Mouse (Mus musculus) brown adipose tissue, adult 24 weeks (tissue): Measurements from ENCODE around the gene Klhl23. TPM values are rescaled to one million over a fixed set of nuclear protein-coding genes. Genes with fewer than 3 reads are reported as not detected.
A peak's percentile ranks its signal among the peaks of the same experiment; 100 is the strongest.

Experiments
- H3K27ac ChIP-seq: fragments of 200-500 bp; replicated peaks from 2 replicates; pipeline ENCODE4 v1.5.1; 2012; ENCODE audit warnings: low read depth, mild to moderate bottlenecking, low read length
- H3K4me1 ChIP-seq: fragments of 200-500 bp; 2 replicates; pipeline ENCODE4 v1.6.1; 2012; ENCODE audit warnings: low read length, mixed read lengths; ENCODE audit not compliant: control insufficient read depth, insufficient read depth, insufficient read length
- H3K4me3 ChIP-seq: fragments of 200-500 bp; 2 replicates; pipeline ENCODE4 v1.5.1; 2012; ENCODE audit warnings: low read depth, mild to moderate bottlenecking, low read length, moderate library complexity; ENCODE audit not compliant: insufficient read depth
- polyA plus RNA-seq: library from polyadenylated mRNA; stranded (reverse); fragments of >200 nt; gene quantifications from 2 replicates; pipeline ENCODE4 v1.2.4, GENCODE M21; 2012; ENCODE audit not compliant: missing spikeins, insufficient read depth, insufficient read length

Klhl23 gene
- polyA plus RNA-seq, 1 experiment = 0.95 TPM

GRCm38 (mm10) chr2:69820201-69820600, 1.5 kb upstream of the Klhl23 start:
- Histone ChIP-seq H3K4me3 (no peak overlapping the region), H3K27ac (no peak overlapping the region), H3K4me1 (no peaks in the 10 kb centered on the region; the same call in 1 of the 2 replicates)

GRCm38 (mm10) chr2:69822361-69823128, 801 bp downstream of the Klhl23 start:
- Histone ChIP-seq H3K4me1 (no peaks in the 10 kb centered on the region; the same call in 1 of the 2 replicates), H3K4me3 (peak overlapping the region; percentile 76), H3K27ac (no peak overlapping the region)

- H3K27ac ChIP-seq = no peak overlapping the region
- H3K4me3 ChIP-seq = peak overlapping the region; percentile 76
- H3K4me1 ChIP-seq = no peaks in the 10 kb centered on the region; the same call in 1 of the 2 replicates
Observed at GRCm38 (mm10) chr2:69823129-69823677, 1.5 kb downstream of the Klhl23 start.

DNA sequence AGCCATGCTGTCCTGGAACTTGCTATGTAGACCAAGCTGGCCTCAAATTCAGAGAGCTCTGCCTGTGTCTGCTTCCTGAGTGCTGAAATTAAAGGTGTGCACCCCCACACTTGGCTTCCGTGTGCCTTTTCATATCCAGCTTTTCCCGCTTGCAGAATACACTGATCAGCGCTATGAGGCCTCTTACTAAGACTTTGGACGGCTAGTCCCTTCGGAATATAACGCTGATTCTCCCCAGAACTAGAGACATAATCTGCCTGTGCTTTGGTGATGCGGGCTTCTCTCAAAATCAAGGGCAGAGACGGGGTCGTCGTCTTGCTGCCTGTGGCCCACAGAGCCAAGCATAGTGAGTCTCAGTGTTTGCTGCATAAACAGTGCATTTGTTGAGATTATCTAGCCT, 4.2 kb downstream of the Klhl23 start:
- H3K27ac ChIP-seq = no peak overlapping the region
- no peak overlapping the region for H3K4me3 ChIP-seq
- H3K4me1 ChIP-seq = no peaks in the 10 kb centered on the region; the same call in 1 of the 2 replicates

- Histone ChIP-seq H3K4me1 (no peaks in the 10 kb centered on the region; the same call in 1 of the 2 replicates), H3K27ac (no peak overlapping the region), H3K4me3 (no peak overlapping the region)
Observed at GRCm38 (mm10) chr2:69826380-69826779, 4.6 kb downstream of the Klhl23 start.

DNA sequence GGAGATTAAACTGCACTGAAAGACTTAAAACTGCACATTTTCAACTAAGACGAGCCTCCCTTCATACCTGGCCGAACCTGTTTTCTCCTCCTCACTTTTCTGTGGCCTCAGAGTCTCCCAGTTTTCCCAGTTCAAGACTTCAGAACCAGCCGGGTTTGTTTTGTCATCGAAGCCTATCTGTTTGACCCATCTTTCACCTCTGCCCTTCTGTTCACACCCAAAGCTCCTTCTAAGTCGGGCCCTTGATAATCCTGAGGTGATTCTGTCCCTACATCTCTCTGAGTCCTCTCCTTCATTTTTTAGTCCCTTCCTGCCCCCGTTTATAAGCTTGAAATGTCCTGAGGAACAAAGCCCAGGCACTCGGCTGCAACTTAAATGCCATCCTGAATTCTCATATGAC, 6.3 kb downstream of the Klhl23 start:
- Histone ChIP-seq H3K4me3 (no peak overlapping the region), H3K27ac (no peak overlapping the region), H3K4me1 (no peaks in the 10 kb centered on the region; the same call in 1 of the 2 replicates)

- H3K4me1 ChIP-seq = no peaks in the 10 kb centered on the region
- no peak overlapping the region for H3K27ac ChIP-seq
- H3K4me3 ChIP-seq = no peak overlapping the region
Observed at GRCm38 (mm10) chr2:69829680-69830079, 7.9 kb downstream of the Klhl23 start.

DNA sequence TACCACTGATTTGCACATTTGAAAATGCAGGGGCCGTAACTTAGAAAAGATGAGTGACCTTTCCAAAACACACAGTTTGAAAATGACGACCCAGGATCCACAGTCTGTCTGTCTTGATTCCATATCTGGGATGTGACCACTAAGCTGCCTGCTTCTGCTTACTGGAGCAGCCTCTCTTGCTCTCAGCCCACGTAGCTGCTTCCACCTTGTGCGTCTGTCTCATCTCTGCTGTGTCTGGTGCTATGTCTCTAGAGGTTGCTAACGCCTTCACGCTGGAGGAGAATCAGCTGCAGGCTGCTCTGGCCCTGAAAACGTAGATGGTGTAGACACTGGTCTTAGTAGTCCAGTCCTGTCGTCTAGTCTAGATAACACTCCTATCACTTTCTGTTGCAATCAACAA, 8.4 kb downstream of the Klhl23 start:
- no peak overlapping the region for H3K4me3 ChIP-seq
- H3K27ac ChIP-seq = no peak overlapping the region
- no peaks in the 10 kb centered on the region for H3K4me1 ChIP-seq

DNA sequence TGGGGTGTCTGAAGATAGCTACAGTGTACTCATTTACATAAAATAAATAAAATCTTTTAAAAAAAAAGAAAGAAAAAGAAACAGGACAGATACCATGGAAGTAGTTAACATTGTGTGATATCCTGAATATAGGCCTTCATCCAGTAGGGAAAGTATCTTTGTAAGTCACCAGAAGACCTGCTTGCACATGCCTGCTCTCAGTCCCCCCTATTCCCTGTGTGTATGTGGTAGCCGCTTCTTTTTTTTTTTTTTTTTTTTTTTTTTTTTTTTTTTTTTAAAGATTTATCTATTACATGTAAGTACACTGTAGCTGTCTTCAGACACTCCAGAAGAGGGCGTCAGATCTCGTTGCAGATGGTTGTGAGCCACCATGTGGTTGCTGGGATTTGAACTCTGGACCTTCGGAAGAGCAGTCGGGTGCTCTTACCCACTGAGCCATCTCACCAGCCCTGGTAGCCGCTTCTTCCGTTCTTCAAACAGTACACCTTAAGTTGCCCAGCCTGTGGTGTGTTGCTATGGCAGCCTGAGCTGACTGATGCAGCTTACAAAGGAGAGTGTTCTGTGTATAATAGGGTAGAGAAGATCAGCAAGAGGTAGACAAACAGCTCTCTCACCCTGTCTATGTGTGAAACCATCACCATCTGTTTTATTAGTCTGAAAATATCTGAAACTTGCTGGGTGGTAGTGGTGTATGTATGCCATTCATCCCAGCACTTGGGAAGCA, 15.7 kb downstream of the Klhl23 start:
- no peaks in the 10 kb centered on the region for H3K4me1 ChIP-seq
- H3K27ac ChIP-seq = no peak overlapping the region
- no peak overlapping the region for H3K4me3 ChIP-seq

- no peaks in the 10 kb centered on the region for H3K4me1 ChIP-seq
- H3K27ac ChIP-seq = no peak overlapping the region
- no peak overlapping the region for H3K4me3 ChIP-seq
Observed at GRCm38 (mm10) chr2:69837996-69838395, 16.3 kb downstream of the Klhl23 start.

DNA sequence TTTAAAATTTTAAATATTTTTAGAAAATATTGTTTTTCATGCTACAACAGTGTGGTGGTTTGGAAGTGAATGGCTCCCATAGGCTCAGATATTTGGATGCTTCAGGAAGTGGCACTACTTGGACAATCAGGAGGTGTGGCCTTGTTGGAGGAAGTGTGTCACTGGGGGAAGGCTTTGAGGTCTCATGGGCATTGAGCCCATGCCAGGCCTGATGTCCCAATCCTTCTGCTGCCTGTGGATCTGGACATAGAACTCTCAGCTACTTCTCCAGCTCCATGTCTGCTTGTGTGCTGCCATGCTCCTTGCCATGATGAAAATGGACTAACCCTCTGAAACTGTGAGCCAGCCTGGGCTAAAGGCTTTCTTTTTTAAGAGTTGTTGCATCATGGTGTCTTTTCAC, 17.0 kb downstream of the Klhl23 start:
- no peaks in the 10 kb centered on the region for H3K4me1 ChIP-seq
- H3K4me3 ChIP-seq = no peak overlapping the region
- H3K27ac ChIP-seq = no peak overlapping the region

GRCm38 (mm10) chr2:69840261-69840660, 18.5 kb downstream of the Klhl23 start:
- Histone ChIP-seq H3K27ac (no peak overlapping the region), H3K4me3 (no peak overlapping the region), H3K4me1 (no peaks in the 10 kb centered on the region)

DNA sequence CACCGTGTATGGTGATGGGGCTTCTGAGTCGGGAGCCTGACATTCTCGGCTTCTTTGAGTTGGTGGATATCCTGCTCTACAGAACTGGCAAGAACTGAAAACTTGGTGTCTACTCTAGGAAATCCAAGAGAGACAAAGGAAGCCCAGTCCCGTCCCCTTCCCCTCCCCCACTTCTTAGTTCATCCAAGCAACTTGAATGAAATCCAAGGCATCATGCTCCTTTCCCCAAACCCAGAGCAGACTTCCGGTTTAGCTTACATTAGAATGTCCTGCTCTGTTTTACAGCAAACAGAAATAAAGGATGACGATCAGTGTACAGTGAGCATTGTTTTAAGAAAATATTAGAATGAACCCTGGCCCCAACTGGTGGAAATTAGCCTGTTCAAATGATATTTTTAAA, 27.5 kb downstream of the Klhl23 start:
- no peak overlapping the region for H3K27ac ChIP-seq
- H3K4me1 ChIP-seq = peaks cover 2% of the 10 kb centered on the region; the same call in 1 of the 2 replicates
- no peak overlapping the region for H3K4me3 ChIP-seq

DNA sequence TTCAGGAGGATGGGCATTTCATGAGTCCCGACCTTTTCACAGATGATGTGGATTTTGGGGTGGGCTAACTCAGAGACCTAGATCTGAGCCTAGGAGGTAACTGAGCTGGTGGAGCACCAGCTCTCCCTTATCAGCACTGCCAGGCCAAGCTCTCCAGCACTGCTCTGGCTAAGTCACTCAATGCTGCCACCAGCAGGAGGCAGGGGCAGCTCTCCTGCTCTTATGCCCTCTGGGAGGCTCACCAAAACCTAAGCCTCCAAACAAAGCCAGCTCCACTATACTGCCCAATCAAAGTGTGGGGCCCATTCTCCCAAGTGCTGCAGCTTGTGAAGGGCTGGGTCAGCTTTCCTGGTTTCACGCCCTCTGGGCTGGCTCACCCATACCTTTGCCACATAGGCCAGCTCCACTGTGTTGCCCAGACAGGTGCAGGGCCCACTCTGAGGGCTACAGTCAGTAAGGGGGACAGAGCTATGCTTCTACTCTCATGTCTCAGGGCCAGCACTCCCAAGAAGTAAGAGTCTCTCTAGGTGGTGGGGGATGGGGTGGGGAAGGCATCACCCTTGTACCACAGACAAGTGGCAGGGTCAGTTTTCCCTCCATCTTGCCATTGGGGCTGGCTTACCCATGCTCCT, 29.8 kb downstream of the Klhl23 start:
- Histone ChIP-seq H3K4me1 (peaks cover 2% of the 10 kb centered on the region; the same call in 1 of the 2 replicates), H3K27ac (no peak overlapping the region), H3K4me3 (no peak overlapping the region)

DNA sequence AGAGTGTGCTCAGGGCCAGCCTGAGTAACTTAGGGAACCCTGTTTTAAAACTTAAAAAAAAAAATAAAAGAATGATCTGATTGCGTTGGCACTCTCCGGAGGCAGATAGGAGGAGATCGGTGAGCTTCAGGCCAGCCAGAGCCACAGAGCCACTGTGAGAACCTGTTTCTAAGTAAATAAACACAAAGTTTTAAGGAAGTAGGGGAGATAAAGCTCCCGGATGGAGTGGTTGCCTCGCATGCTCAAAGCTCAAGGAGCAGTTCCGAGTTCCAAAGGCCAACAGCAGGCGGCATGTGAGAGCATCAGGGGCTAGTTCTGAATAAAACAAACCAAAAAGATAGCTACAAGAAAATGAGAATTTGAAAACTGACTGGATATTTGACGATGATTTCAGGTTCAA, 34.6 kb downstream of the Klhl23 start:
- Histone ChIP-seq H3K27ac (no peak overlapping the region), H3K4me3 (no peak overlapping the region), H3K4me1 (no peaks in the 10 kb centered on the region)
